Mouse (Mus musculus): ENCODE measurements around the gene Tst. TPM values are rescaled to one million over a fixed set of nuclear protein-coding genes. Genes with fewer than 3 reads are reported as not detected.

Gene Tst
- polyA plus RNA-seq, 1 experiment from 2014 or later: 60.0 TPM

Other genes starting within 250 kb of the Tst start
- 85.2 and 87.5 TPM in 2 replicates for gene Ift27, start 231.8 kb downstream of the Tst start, polyA plus RNA-seq (2015; fragmentation: Nextera tagmentation; extraction: Ambion mirVana)
- 1.1 and 1.4 TPM in 2 replicates for gene Pvalb, start 199.5 kb downstream of the Tst start, polyA plus RNA-seq (2015; fragmentation: Nextera tagmentation; extraction: Ambion mirVana)
- 18.5 and 19.8 TPM in 2 replicates for gene Ncf4, start 161.1 kb downstream of the Tst start, polyA plus RNA-seq (2015; fragmentation: Nextera tagmentation; extraction: Ambion mirVana)
- gene Csf2rb2, start 100.2 kb downstream of the Tst start, polyA plus RNA-seq (2015; fragmentation: Nextera tagmentation; extraction: Ambion mirVana): 1.2 and 1.3 TPM in 2 replicates
- 5.1 and 5.5 TPM in 2 replicates for gene Csf2rb, start 80.2 kb downstream of the Tst start, polyA plus RNA-seq (2015; fragmentation: Nextera tagmentation; extraction: Ambion mirVana)
- gene Tex33, start 10.0 kb downstream of the Tst start, polyA plus RNA-seq (2015; fragmentation: Nextera tagmentation; extraction: Ambion mirVana): 0.39 and 0.55 TPM in 2 replicates
- 3.0 and 4.1 TPM in 2 replicates for gene Mpst, start 509 bp upstream of the Tst start, polyA plus RNA-seq (2015; fragmentation: Nextera tagmentation; extraction: Ambion mirVana)
- gene Kctd17, start 22.7 kb upstream of the Tst start, polyA plus RNA-seq (2015; fragmentation: Nextera tagmentation; extraction: Ambion mirVana): 8.1 and 10.1 TPM in 2 replicates
- gene Tmprss6, start 62.7 kb upstream of the Tst start, polyA plus RNA-seq (2015; fragmentation: Nextera tagmentation; extraction: Ambion mirVana): 0.12 and 0.39 TPM in 2 replicates
- gene Il2rb, start 89.4 kb upstream of the Tst start, polyA plus RNA-seq (2015; fragmentation: Nextera tagmentation; extraction: Ambion mirVana): 10.3 and 12.2 TPM in 2 replicates
- gene C1qtnf6, start 125.5 kb upstream of the Tst start, polyA plus RNA-seq (2015; fragmentation: Nextera tagmentation; extraction: Ambion mirVana): 6.5 and 9.1 TPM in 2 replicates
- gene Sstr3, start 138.8 kb upstream of the Tst start, polyA plus RNA-seq (2015; fragmentation: Nextera tagmentation; extraction: Ambion mirVana): 0.03 and 0.05 TPM in 2 replicates
- 662 and 779 TPM in 2 replicates for gene Rac2, start 166.9 kb upstream of the Tst start, polyA plus RNA-seq (2015; fragmentation: Nextera tagmentation; extraction: Ambion mirVana)
- gene Cyth4, start 191.1 kb upstream of the Tst start, polyA plus RNA-seq (2015; fragmentation: Nextera tagmentation; extraction: Ambion mirVana): 23.0 and 23.7 TPM in 2 replicates

Data from thymus, postnatal 0 days (tissue).